Mouse (Mus musculus): ENCODE measurements around the gene Rassf2. TPM values are rescaled to one million over a fixed set of nuclear protein-coding genes. Genes with fewer than 3 reads are reported as not detected.

The Rassf2 gene
- polyA plus RNA-seq (2015; fragmentation: Nextera tagmentation; extraction: Ambion mirVana) = 13.4 and 16.4 TPM in 2 replicates

GRCm38 (mm10) chr2:132029646-132030417, at the start of gene Rassf2:
Gene Rassf2, minus strand, starts transcription at chr2:132030258.
- no peaks in the 10 kb centered on the region for H3K9me3 ChIP-seq (replicated peaks; ENCODE audit: control insufficient read depth, low read length)
- H3K4me1 ChIP-seq (ENCODE audit: control insufficient read depth, insufficient read depth, low read length) = peaks cover 20% of the 10 kb centered on the region
- peak; percentile 91 for ATAC-seq (ENCODE audit: insufficient read depth, low FRiP score)

GRCm38 (mm10) chr2:132079139-132079538, 49.1 kb upstream of the Rassf2 start:
- Histone ChIP-seq H3K4me2 (ENCODE audit: low read depth, low read length) (no peak overlapping the region), H3K4me3 (replicated peaks; ENCODE audit: low read length) (no peak overlapping the region), H3K36me3 (ENCODE audit: control insufficient read depth, insufficient read depth, low read length) (no peaks in the 10 kb centered on the region), H3K27me3 (ENCODE audit: control insufficient read depth, insufficient read depth, low read length) (no peaks in the 10 kb centered on the region), H3K9me3 (replicated peaks; ENCODE audit: control insufficient read depth, low read length) (no peaks in the 10 kb centered on the region), H3K4me1 (ENCODE audit: control insufficient read depth, insufficient read depth, low read length) (no peaks in the 10 kb centered on the region), H3K9ac (ENCODE audit: low read length) (no peak overlapping the region), H3K27ac (ENCODE audit: low read length) (no peak overlapping the region)
- no peak for ATAC-seq (ENCODE audit: insufficient read depth, low FRiP score)
- WGBS = 80% methylated on average over 5 of the region's 5 CpGs

More at GRCm38 (mm10) chr2:132029646-132030417, at the start of gene Rassf2:
- H3K36me3 ChIP-seq (ENCODE audit: control insufficient read depth, insufficient read depth, low read length) = no peaks in the 10 kb centered on the region
- H3K4me2 ChIP-seq (ENCODE audit: low read depth, low read length) = peak within 1 kb of the TSS; percentile 88
- peaks cover 8% of the 10 kb centered on the region; the same call in 1 of the 2 replicates for H3K27me3 ChIP-seq (ENCODE audit: control insufficient read depth, insufficient read depth, low read length)
- peak within 1 kb of the TSS; percentile 56 for H3K4me3 ChIP-seq (replicated peaks; ENCODE audit: low read length)
- WGBS = under 1% methylated on average over 45 of the region's 48 CpGs
- H3K27ac ChIP-seq (ENCODE audit: low read length) = peak within 1 kb of the TSS; percentile 92
- peak within 1 kb of the TSS; percentile 71 for H3K9ac ChIP-seq (ENCODE audit: low read length)

- Histone ChIP-seq H3K4me1 (ENCODE audit: control insufficient read depth, insufficient read depth, low read length) (no peaks in the 10 kb centered on the region), H3K9ac (ENCODE audit: low read length) (no peak overlapping the region), H3K27me3 (ENCODE audit: control insufficient read depth, insufficient read depth, low read length) (no peaks in the 10 kb centered on the region), H3K4me2 (ENCODE audit: low read depth, low read length) (no peak overlapping the region), H3K36me3 (ENCODE audit: control insufficient read depth, insufficient read depth, low read length) (peaks cover 3% of the 10 kb centered on the region; the same call in 1 of the 2 replicates), H3K4me3 (replicated peaks; ENCODE audit: low read length) (no peak overlapping the region), H3K27ac (ENCODE audit: low read length) (no peak overlapping the region), H3K9me3 (replicated peaks; ENCODE audit: control insufficient read depth, low read length) (no peaks in the 10 kb centered on the region)
- ATAC-seq (ENCODE audit: insufficient read depth, low FRiP score) = no peak
- WGBS = 91% methylated on average over 3 of the region's 3 CpGs
These were observed 43.0 kb upstream of the Rassf2 start for GRCm38 (mm10) chr2:132073052-132073451.

- ATAC-seq (ENCODE audit: insufficient read depth, low FRiP score) = no peak
- H3K9ac ChIP-seq (ENCODE audit: low read length) = no peak overlapping the region
- H3K4me1 ChIP-seq (ENCODE audit: control insufficient read depth, insufficient read depth, low read length) = no peaks in the 10 kb centered on the region
- no peak overlapping the region for H3K4me2 ChIP-seq (ENCODE audit: low read depth, low read length)
- H3K27me3 ChIP-seq (ENCODE audit: control insufficient read depth, insufficient read depth, low read length) = no peaks in the 10 kb centered on the region
- no peak overlapping the region for H3K27ac ChIP-seq (ENCODE audit: low read length)
- no peaks in the 10 kb centered on the region for H3K9me3 ChIP-seq (replicated peaks; ENCODE audit: control insufficient read depth, low read length)
- WGBS = 74% methylated on average over 10 of the region's 10 CpGs
- no peak overlapping the region for H3K4me3 ChIP-seq (replicated peaks; ENCODE audit: low read length)
- H3K36me3 ChIP-seq (ENCODE audit: control insufficient read depth, insufficient read depth, low read length) = peaks cover 3% of the 10 kb centered on the region; the same call in 1 of the 2 replicates
These were observed 40.1 kb upstream of the Rassf2 start for GRCm38 (mm10) chr2:132069985-132070735.

DNA sequence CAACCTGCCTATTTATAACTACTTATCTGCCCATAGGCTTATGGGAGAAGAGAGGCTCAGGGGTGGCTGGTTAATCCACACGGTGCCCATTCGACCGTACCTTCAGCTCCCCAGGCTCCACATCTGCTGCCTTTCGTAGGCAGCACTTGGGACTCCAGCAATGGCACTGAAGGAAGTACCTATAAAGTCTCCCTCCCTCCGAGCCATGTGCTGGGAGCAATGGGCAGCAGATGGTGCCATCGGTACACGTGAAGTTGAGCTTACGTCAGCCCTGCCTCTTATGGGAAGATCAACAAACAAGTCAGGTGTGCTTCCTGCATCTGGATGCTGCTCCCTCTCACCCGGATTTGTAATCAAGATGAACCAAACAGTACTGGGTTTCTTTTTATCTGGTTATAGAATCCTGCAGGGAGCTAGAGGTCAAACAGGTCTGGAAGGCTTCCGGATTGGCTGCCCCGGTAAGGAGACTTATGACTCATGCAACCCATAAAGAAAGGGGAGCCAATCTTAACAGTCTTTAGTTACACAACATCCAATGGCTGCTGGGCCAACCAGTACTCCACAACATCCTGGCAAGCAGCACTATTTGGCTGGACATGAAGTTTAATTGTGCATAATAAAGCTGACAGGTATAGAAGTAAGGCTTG, 34.2 kb upstream of the Rassf2 start:
- no peaks in the 10 kb centered on the region for H3K27me3 ChIP-seq (ENCODE audit: control insufficient read depth, insufficient read depth, low read length)
- no peak; the same call in 1 of the 2 replicates for ATAC-seq (ENCODE audit: insufficient read depth, low FRiP score)
- WGBS = 81% methylated on average over 11 of the region's 11 CpGs
- H3K36me3 ChIP-seq (ENCODE audit: control insufficient read depth, insufficient read depth, low read length) = no peaks in the 10 kb centered on the region
- H3K27ac ChIP-seq (ENCODE audit: low read length) = no peak overlapping the region
- H3K9me3 ChIP-seq (replicated peaks; ENCODE audit: control insufficient read depth, low read length) = no peaks in the 10 kb centered on the region
- H3K4me3 ChIP-seq (replicated peaks; ENCODE audit: low read length) = no peak overlapping the region
- H3K4me2 ChIP-seq (ENCODE audit: low read depth, low read length) = no peak overlapping the region
- H3K9ac ChIP-seq (ENCODE audit: low read length) = no peak overlapping the region
- H3K4me1 ChIP-seq (ENCODE audit: control insufficient read depth, insufficient read depth, low read length) = no peaks in the 10 kb centered on the region

DNA sequence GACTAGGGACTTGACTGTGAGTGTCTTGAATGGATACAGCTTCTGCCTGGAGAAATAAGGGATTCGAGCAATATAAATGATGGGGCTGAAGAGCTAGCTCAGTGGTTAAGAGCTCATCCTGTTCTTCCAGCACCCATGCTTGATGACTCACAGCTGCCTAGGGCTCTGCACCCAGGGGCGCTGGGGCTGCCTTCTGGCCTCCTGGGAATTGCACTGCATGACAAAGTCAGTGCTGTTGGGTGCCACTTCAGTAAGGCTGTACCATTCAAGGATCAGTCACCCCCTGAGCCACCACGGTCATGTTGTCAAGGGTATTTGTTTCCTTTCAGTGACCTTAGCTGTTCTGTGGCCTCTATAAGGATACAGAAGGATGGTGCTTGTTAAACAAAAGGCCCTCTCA, 33.7 kb upstream of the Rassf2 start:
- Histone ChIP-seq H3K27ac (ENCODE audit: low read length) (no peak overlapping the region), H3K4me3 (replicated peaks; ENCODE audit: low read length) (no peak overlapping the region), H3K36me3 (ENCODE audit: control insufficient read depth, insufficient read depth, low read length) (no peaks in the 10 kb centered on the region), H3K9me3 (replicated peaks; ENCODE audit: control insufficient read depth, low read length) (no peaks in the 10 kb centered on the region), H3K27me3 (ENCODE audit: control insufficient read depth, insufficient read depth, low read length) (no peaks in the 10 kb centered on the region), H3K4me1 (ENCODE audit: control insufficient read depth, insufficient read depth, low read length) (no peaks in the 10 kb centered on the region), H3K4me2 (ENCODE audit: low read depth, low read length) (no peak overlapping the region), H3K9ac (ENCODE audit: low read length) (no peak overlapping the region)
- ATAC-seq (ENCODE audit: insufficient read depth, low FRiP score) = no peak
- 79% methylated on average over 3 of the region's 3 CpGs for WGBS

DNA sequence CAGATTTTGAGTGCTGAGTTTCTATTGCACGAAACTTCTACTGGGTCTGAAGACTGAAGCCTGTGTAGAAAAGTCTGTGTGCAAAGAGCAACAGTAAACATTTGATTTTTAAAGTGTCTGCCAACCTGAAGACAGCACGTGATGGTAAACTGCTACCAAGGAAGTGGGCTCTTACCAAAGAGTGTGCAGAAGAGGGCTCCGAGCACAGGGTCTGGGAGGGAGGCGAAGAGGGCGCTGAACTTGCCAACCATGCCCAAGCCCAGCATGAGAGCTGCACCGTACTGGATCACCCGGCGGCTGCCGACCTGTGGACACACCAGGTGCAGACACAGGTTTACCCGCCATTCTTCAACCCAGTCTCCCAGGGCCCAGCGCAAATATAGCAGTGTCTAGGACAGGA, 31.8 kb upstream of the Rassf2 start:
- Histone ChIP-seq H3K27ac (ENCODE audit: low read length) (no peak overlapping the region), H3K4me2 (ENCODE audit: low read depth, low read length) (no peak overlapping the region), H3K36me3 (ENCODE audit: control insufficient read depth, insufficient read depth, low read length) (no peaks in the 10 kb centered on the region), H3K9me3 (replicated peaks; ENCODE audit: control insufficient read depth, low read length) (no peaks in the 10 kb centered on the region), H3K9ac (ENCODE audit: low read length) (no peak overlapping the region), H3K4me1 (ENCODE audit: control insufficient read depth, insufficient read depth, low read length) (no peaks in the 10 kb centered on the region), H3K4me3 (replicated peaks; ENCODE audit: low read length) (no peak overlapping the region), H3K27me3 (ENCODE audit: control insufficient read depth, insufficient read depth, low read length) (no peaks in the 10 kb centered on the region)
- ATAC-seq (ENCODE audit: insufficient read depth, low FRiP score) = no peak
- 89% methylated on average over 11 of the region's 11 CpGs for WGBS

DNA sequence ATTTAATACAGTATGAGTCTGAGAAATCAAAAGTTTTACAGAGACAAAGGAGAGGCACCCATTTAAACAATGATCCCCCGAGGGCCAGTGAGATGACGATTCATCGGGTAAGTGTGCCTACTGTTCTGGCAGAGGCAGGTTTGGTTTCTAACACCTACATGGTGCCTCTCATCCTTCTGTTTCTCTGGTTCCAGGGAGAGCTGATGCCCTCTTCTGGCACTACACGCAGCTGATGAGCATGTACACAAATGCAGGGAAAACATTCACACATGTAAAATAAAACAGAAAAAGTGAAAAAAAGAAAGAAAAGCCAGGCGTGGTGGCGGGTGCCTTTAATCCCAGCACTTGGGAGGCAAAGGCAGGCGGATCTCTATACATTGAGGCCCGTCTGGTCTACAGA, 29.9 kb upstream of the Rassf2 start:
- WGBS = 85% methylated on average over 8 of the region's 8 CpGs
- H3K27ac ChIP-seq (ENCODE audit: low read length) = no peak overlapping the region
- no peak for ATAC-seq (ENCODE audit: insufficient read depth, low FRiP score)
- no peaks in the 10 kb centered on the region for H3K9me3 ChIP-seq (replicated peaks; ENCODE audit: control insufficient read depth, low read length)
- no peak overlapping the region for H3K9ac ChIP-seq (ENCODE audit: low read length)
- H3K36me3 ChIP-seq (ENCODE audit: control insufficient read depth, insufficient read depth, low read length) = no peaks in the 10 kb centered on the region
- H3K27me3 ChIP-seq (ENCODE audit: control insufficient read depth, insufficient read depth, low read length) = no peaks in the 10 kb centered on the region
- H3K4me3 ChIP-seq (replicated peaks; ENCODE audit: low read length) = no peak overlapping the region
- H3K4me2 ChIP-seq (ENCODE audit: low read depth, low read length) = no peak overlapping the region
- H3K4me1 ChIP-seq (ENCODE audit: control insufficient read depth, insufficient read depth, low read length) = no peaks in the 10 kb centered on the region

DNA sequence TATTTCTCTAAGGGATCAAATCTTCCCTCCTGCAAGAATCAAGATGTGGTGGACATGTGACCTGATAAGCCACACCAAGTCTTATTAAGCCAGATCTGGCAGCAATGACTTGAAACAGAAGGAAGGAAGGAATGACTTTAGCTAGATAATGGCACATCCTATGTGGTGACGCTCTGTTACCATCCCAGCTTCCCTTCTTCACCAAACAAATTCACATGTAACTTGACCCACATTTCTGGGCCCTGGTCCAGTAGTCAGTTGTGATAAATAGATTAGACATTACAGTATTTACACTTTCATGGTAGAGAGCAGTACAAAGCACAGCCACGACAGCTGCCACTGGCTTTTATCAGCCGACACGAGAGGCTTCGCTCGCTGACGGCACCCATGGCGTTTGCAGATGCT, 25.3 kb upstream of the Rassf2 start:
- 36% methylated on average over 8 of the region's 8 CpGs for WGBS

More for the DNA sequence above, 25.3 kb upstream of the Rassf2 start:
- Histone ChIP-seq H3K4me2 (ENCODE audit: low read depth, low read length) (no peak overlapping the region), H3K27me3 (ENCODE audit: control insufficient read depth, insufficient read depth, low read length) (no peaks in the 10 kb centered on the region), H3K4me3 (replicated peaks; ENCODE audit: low read length) (no peak overlapping the region), H3K4me1 (ENCODE audit: control insufficient read depth, insufficient read depth, low read length) (no peaks in the 10 kb centered on the region), H3K36me3 (ENCODE audit: control insufficient read depth, insufficient read depth, low read length) (no peaks in the 10 kb centered on the region), H3K9me3 (replicated peaks; ENCODE audit: control insufficient read depth, low read length) (no peaks in the 10 kb centered on the region), H3K27ac (ENCODE audit: low read length) (no peak overlapping the region), H3K9ac (ENCODE audit: low read length) (no peak overlapping the region)
- ATAC-seq (ENCODE audit: insufficient read depth, low FRiP score) = no peak
